Mouse (Mus musculus) spleen, adult 2 months (tissue): ENCODE results near the gene Slain2. TPM values are rescaled to one million over a fixed set of nuclear protein-coding genes. Genes with fewer than 3 reads are reported as not detected.

Experiments
- DNase-seq, 2 experiments: peaks; one replicate each; pipeline versions ENCODE4 v3.0.0 to v3.0.0-alpha.2; 2012 to 2021; ENCODE audit warnings: low spot score in 2 of 2, low read depth in 1 of 2
- H3K27ac ChIP-seq: fragments of 200-500 bp; 2 replicates; pipeline ENCODE4 v1.5.1; 2012; ENCODE audit warnings: low read length, inconsistent platforms; ENCODE audit not compliant: insufficient read depth
- H3K27me3 ChIP-seq: fragments of 200-500 bp; 2 replicates; pipeline ENCODE4 v1.6.1; 2012; ENCODE audit warnings: mild to moderate bottlenecking, moderate library complexity, low read length, inconsistent platforms; ENCODE audit not compliant: control insufficient read depth, insufficient read depth
- H3K36me3 ChIP-seq: fragments of 200-500 bp; 2 replicates; pipeline ENCODE4 v1.6.1; 2012; ENCODE audit warnings: mild to moderate bottlenecking, low read length, inconsistent platforms; ENCODE audit not compliant: control insufficient read depth, insufficient read depth
- H3K4me1 ChIP-seq: fragments of 200-500 bp; 2 replicates; pipeline ENCODE4 v1.6.1; 2011; ENCODE audit warnings: inconsistent platforms; ENCODE audit not compliant: control insufficient read depth, insufficient read depth, insufficient read length
- H3K4me3 ChIP-seq: fragments of 200-500 bp; 2 replicates; pipeline ENCODE4 v1.5.1; 2011; ENCODE audit warnings: mild to moderate bottlenecking, inconsistent platforms; ENCODE audit not compliant: insufficient read depth, insufficient read length; ENCODE audit errors: extremely low read depth
- CTCF ChIP-seq: fragments of 200-500 bp; IDR thresholded peaks from 2 replicates; pipeline ENCODE4 v1.5.1; 2011; ENCODE audit warnings: mild to moderate bottlenecking, inconsistent platforms; ENCODE audit not compliant: insufficient read depth, insufficient read length, insufficient replicate concordance; ENCODE audit errors: extremely low read depth
- POLR2A ChIP-seq: fragments of 200-500 bp; IDR thresholded peaks from 2 replicates; pipeline ENCODE4 v1.6.1; 2011; ENCODE audit warnings: low read depth, low read length, inconsistent platforms
- WGBS: fragments of 180-500 bp; shearing (Covaris S2); methylation state at CpG from one replicate; pipeline ENCODE4 v1.1.7; 2018; 5-methylcytosine and 5-hydroxymethylcytosine counted together
- polyA plus RNA-seq: library from polyadenylated mRNA; depleted of rRNA; stranded (reverse); fragments of >200 nt; gene quantifications from 2 replicates; pipeline ENCODE4 v1.2.3, GENCODE M21; 2012

Gene Slain2
- polyA plus RNA-seq, 1 experiment: 10.8 TPM

- Histone ChIP-seq H3K27ac (no peak overlapping the region), H3K36me3 (no peaks in the 10 kb centered on the region; the same call in 1 of the 2 replicates), H3K4me3 (no peak overlapping the region), H3K4me1 (peaks cover 6% of the 10 kb centered on the region; the same call in 1 of the 2 replicates), H3K27me3 (no peaks in the 10 kb centered on the region)
- WGBS: 82% methylated on average over 2 of the region's 2 CpGs
- no peak for DNase-seq
- TF ChIP-seq CTCF (no peak), POLR2A (no peak)
Measured at GRCm38 (mm10) chr5:72939311-72939710, 25.2 kb downstream of the Slain2 start.

GRCm38 (mm10) chr5:72940906-72941432 lies 26.9 kb downstream of the Slain2 start:
- H3K4me1 ChIP-seq: peaks cover 6% of the 10 kb centered on the region; the same call in 1 of the 2 replicates
- H3K36me3 ChIP-seq: no peaks in the 10 kb centered on the region; the same call in 1 of the 2 replicates
- H3K27ac ChIP-seq: no peak overlapping the region
- H3K4me3 ChIP-seq: no peak overlapping the region
- TF ChIP-seq POLR2A: no peak
- TF ChIP-seq CTCF: no peak
- H3K27me3 ChIP-seq: no peaks in the 10 kb centered on the region
- 52% methylated on average over 5 of the region's 5 CpGs for whole genome bisulfite sequencing
- DNase-seq: no peak

GRCm38 (mm10) chr5:72948136-72948535 lies 34.0 kb downstream of the Slain2 start:
- H3K27ac ChIP-seq: no peak overlapping the region
- TF ChIP-seq POLR2A (no peak), CTCF (no peak)
- H3K4me3 ChIP-seq: no peak overlapping the region
- no peaks in the 10 kb centered on the region for H3K4me1 ChIP-seq
- 66% methylated on average over 1 of the region's 1 CpGs for WGBS
- H3K36me3 ChIP-seq: peaks cover 5% of the 10 kb centered on the region
- no peak for DNase-seq
- H3K27me3 ChIP-seq: no peaks in the 10 kb centered on the region

- H3K27me3 ChIP-seq: no peaks in the 10 kb centered on the region
- no peaks in the 10 kb centered on the region for H3K4me1 ChIP-seq
- H3K4me3 ChIP-seq: no peak overlapping the region
- TF ChIP-seq CTCF (no peak), POLR2A (no peak)
- WGBS: 84% methylated on average over 2 of the region's 2 CpGs
- H3K36me3 ChIP-seq: peaks cover 5% of the 10 kb centered on the region
- H3K27ac ChIP-seq: no peak overlapping the region
- DNase-seq: no peak
Measured at GRCm38 (mm10) chr5:72950252-72950651, 36.1 kb downstream of the Slain2 start.

GRCm38 (mm10) chr5:72953996-72954604 lies 40.0 kb downstream of the Slain2 start:
- H3K36me3 ChIP-seq: peaks cover 10% of the 10 kb centered on the region
- no peaks in the 10 kb centered on the region for H3K27me3 ChIP-seq
- 93% methylated on average over 3 of the region's 3 CpGs for WGBS
- no peak overlapping the region for H3K4me3 ChIP-seq
- no peaks in the 10 kb centered on the region for H3K4me1 ChIP-seq
- no peak for TF ChIP-seq POLR2A
- no peak for DNase-seq
- no peak overlapping the region for H3K27ac ChIP-seq

GRCm38 (mm10) chr5:72957281-72957680 lies 43.2 kb downstream of the Slain2 start:
- no peak for TF ChIP-seq CTCF
- TF ChIP-seq POLR2A: no peak
- Histone ChIP-seq H3K4me3 (no peak overlapping the region), H3K27me3 (no peaks in the 10 kb centered on the region), H3K4me1 (no peaks in the 10 kb centered on the region), H3K27ac (no peak overlapping the region), H3K36me3 (peaks cover 10% of the 10 kb centered on the region)
- 94% methylated on average over 17 of the region's 17 CpGs for WGBS
- DNase-seq: no peak

- 88% methylated on average over 6 of the region's 6 CpGs for WGBS
- no peaks in the 10 kb centered on the region for H3K27me3 ChIP-seq
- no peak overlapping the region for H3K27ac ChIP-seq
- H3K36me3 ChIP-seq: peaks cover 13% of the 10 kb centered on the region
- H3K4me3 ChIP-seq: no peak overlapping the region
- H3K4me1 ChIP-seq: no peaks in the 10 kb centered on the region
- no peak for TF ChIP-seq POLR2A
- DNase-seq: no peak
Measured at GRCm38 (mm10) chr5:72960096-72960495, 46.0 kb downstream of the Slain2 start.
